Mouse (Mus musculus): ENCODE results near the gene Rbm33. TPM values are rescaled to one million over a fixed set of nuclear protein-coding genes. Genes with fewer than 3 reads are reported as not detected.

Rbm33 gene
- polyA plus RNA-seq, 1 experiment: 33.3 TPM

- whole genome bisulfite sequencing: 6% methylated on average over 29 of the region's 29 CpGs
- no peaks in the 10 kb centered on the region for H3K36me3 ChIP-seq (ENCODE audit: control insufficient read depth, insufficient read depth, low read length)
- TF ChIP-seq POLR2A (IDR thresholded peaks at IDR 0.05; ENCODE audit: low read depth, low read length): no peak
- no peak for TF ChIP-seq CTCF (IDR thresholded peaks at IDR 0.05; ENCODE audit: extremely low read depth, insufficient read depth, insufficient read length, insufficient replicate concordance)
- no peak overlapping the region for H3K4me3 ChIP-seq (ENCODE audit: extremely low read depth, insufficient read depth, insufficient read length)
- no peaks in the 10 kb centered on the region for H3K4me1 ChIP-seq (ENCODE audit: control insufficient read depth, insufficient read depth, insufficient read length)
- H3K27ac ChIP-seq (ENCODE audit: insufficient read depth, low read length): no peak overlapping the region
- DNase-seq (ENCODE audit: low read depth in 1 of 2, low spot score in 2 of 2): no peak
- peaks cover 20% of the 10 kb centered on the region for H3K27me3 ChIP-seq (ENCODE audit: control insufficient read depth, insufficient read depth, low read length)
Measured at GRCm38 (mm10) chr5:28465099-28465406, 148.1 kb downstream of the Rbm33 start.

GRCm38 (mm10) chr5:28465526-28465925 is 148.6 kb downstream of the Rbm33 start:
- H3K4me3 ChIP-seq (ENCODE audit: extremely low read depth, insufficient read depth, insufficient read length): no peak overlapping the region
- no peaks in the 10 kb centered on the region for H3K36me3 ChIP-seq (ENCODE audit: control insufficient read depth, insufficient read depth, low read length)
- peaks cover 15% of the 10 kb centered on the region for H3K27me3 ChIP-seq (ENCODE audit: control insufficient read depth, insufficient read depth, low read length)
- TF ChIP-seq CTCF (IDR thresholded peaks at IDR 0.05; ENCODE audit: extremely low read depth, insufficient read depth, insufficient read length, insufficient replicate concordance) (no peak), POLR2A (IDR thresholded peaks at IDR 0.05; ENCODE audit: low read depth, low read length) (no peak)
- WGBS: 6% methylated on average over 18 of the region's 18 CpGs
- no peaks in the 10 kb centered on the region for H3K4me1 ChIP-seq (ENCODE audit: control insufficient read depth, insufficient read depth, insufficient read length)
- H3K27ac ChIP-seq (ENCODE audit: insufficient read depth, low read length): no peak overlapping the region
- DNase-seq (ENCODE audit: low read depth in 1 of 2, low spot score in 2 of 2): no peak

GRCm38 (mm10) chr5:28466351-28466750 is 149.4 kb downstream of the Rbm33 start:
- no peak overlapping the region for H3K4me3 ChIP-seq (ENCODE audit: extremely low read depth, insufficient read depth, insufficient read length)
- no peaks in the 10 kb centered on the region for H3K4me1 ChIP-seq (ENCODE audit: control insufficient read depth, insufficient read depth, insufficient read length)

GRCm38 (mm10) chr5:28466760-28467306 is 149.9 kb downstream of the Rbm33 start, which contains the start of gene Shh:
TSS of gene Shh (minus strand) at chr5:28467256.
- no peak within 1 kb of the TSS for H3K27ac ChIP-seq (ENCODE audit: insufficient read depth, low read length)

More at GRCm38 (mm10) chr5:28466351-28466750, 149.4 kb downstream of the Rbm33 start:
- no peaks in the 10 kb centered on the region for H3K36me3 ChIP-seq (ENCODE audit: control insufficient read depth, insufficient read depth, low read length)
- H3K27me3 ChIP-seq (ENCODE audit: control insufficient read depth, insufficient read depth, low read length): peaks cover 14% of the 10 kb centered on the region
- no peak for TF ChIP-seq POLR2A (IDR thresholded peaks at IDR 0.05; ENCODE audit: low read depth, low read length)
- TF ChIP-seq CTCF (IDR thresholded peaks at IDR 0.05; ENCODE audit: extremely low read depth, insufficient read depth, insufficient read length, insufficient replicate concordance): no peak
- no peak for DNase-seq (ENCODE audit: low read depth in 1 of 2, low spot score in 2 of 2)
- 5% methylated on average over 15 of the region's 15 CpGs for WGBS
- no peak overlapping the region for H3K27ac ChIP-seq (ENCODE audit: insufficient read depth, low read length)

More at GRCm38 (mm10) chr5:28466760-28467306, 149.9 kb downstream of the Rbm33 start, which contains the start of gene Shh:
- no peak within 1 kb of the TSS for H3K4me3 ChIP-seq (ENCODE audit: extremely low read depth, insufficient read depth, insufficient read length)
- WGBS: 6% methylated on average over 31 of the region's 31 CpGs
- H3K4me1 ChIP-seq (ENCODE audit: control insufficient read depth, insufficient read depth, insufficient read length): no peaks in the 10 kb centered on the region
- H3K27me3 ChIP-seq (ENCODE audit: control insufficient read depth, insufficient read depth, low read length): peaks cover 13% of the 10 kb centered on the region
- DNase-seq (ENCODE audit: low read depth in 1 of 2, low spot score in 2 of 2): no peak
- TF ChIP-seq CTCF (IDR thresholded peaks at IDR 0.05; ENCODE audit: extremely low read depth, insufficient read depth, insufficient read length, insufficient replicate concordance) (no peak), POLR2A (IDR thresholded peaks at IDR 0.05; ENCODE audit: low read depth, low read length) (no peak)
- no peaks in the 10 kb centered on the region for H3K36me3 ChIP-seq (ENCODE audit: control insufficient read depth, insufficient read depth, low read length)

Other genes with a start within 250 kb of the Rbm33 start
- 20.6 and 32.8 TPM in 2 replicates for gene Insig1, start 245.8 kb upstream of the Rbm33 start, polyA plus RNA-seq (2012; rRNA removed)
- not detected in 2 replicates for gene En2, start 151.4 kb upstream of the Rbm33 start, polyA plus RNA-seq (2012; rRNA removed)
- gene Cnpy1, start 71.3 kb upstream of the Rbm33 start, polyA plus RNA-seq (2012; rRNA removed): not detected in 2 replicates
- not detected in 2 replicates for gene Shh, start 150.1 kb downstream of the Rbm33 start, polyA plus RNA-seq (2012; rRNA removed)

Data from spleen, adult 2 months (tissue).